Mouse (Mus musculus): Measurements from ENCODE around the gene Rnf224.

The Rnf224 gene

DNA sequence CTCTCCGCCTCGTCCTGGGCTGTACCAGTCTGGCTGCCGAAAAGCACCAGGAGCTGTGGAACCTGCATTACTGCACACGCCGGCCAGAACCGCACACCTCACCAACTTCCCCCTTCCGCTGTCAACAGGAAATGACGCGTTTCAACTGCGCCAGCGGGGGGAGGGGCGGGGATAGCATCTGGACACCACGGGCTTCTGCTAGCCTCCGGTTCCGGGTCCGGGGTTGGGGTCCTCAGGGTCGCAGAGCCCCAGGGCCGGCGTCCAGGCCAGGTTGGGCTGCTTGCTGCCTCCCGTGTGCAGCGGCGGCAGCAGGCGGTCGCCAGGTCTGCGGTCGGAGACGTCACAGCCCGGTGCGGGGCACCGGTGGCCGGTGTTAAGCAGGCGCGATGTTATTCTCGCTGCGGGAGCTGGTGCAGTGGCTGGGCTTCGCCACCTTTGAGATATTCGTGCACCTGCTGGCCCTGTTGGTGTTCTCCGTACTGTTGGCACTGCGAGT, 18.7 kb upstream of the Rnf224 start, which contains the start of gene Tmem203:
Tmem203 (plus strand) TSS at position 156 of the 496 bp plus-strand sequence.
- peak; percentile 87 for DNase-seq

DNA sequence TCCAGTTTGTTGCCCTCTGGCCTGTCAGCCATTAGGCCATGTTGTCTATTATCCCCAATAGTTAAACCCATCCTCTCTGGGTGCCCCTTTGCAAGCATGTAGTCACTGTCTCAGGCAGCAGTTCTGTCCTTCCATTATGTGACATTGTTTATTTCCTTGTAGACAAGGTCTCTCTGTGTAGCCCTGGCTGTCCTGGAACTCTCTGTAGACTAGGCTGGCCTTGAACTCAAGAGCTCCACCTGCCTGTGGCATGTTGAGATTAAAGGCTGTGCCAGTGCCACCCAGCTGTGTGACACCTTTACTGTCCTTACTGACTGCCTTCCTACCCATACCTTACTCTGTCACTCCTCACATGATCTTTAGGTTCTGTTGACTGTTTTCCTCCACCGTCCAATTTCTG, 15.7 kb upstream of the Rnf224 start:
- peak; percentile 45 for DNase-seq

DNA sequence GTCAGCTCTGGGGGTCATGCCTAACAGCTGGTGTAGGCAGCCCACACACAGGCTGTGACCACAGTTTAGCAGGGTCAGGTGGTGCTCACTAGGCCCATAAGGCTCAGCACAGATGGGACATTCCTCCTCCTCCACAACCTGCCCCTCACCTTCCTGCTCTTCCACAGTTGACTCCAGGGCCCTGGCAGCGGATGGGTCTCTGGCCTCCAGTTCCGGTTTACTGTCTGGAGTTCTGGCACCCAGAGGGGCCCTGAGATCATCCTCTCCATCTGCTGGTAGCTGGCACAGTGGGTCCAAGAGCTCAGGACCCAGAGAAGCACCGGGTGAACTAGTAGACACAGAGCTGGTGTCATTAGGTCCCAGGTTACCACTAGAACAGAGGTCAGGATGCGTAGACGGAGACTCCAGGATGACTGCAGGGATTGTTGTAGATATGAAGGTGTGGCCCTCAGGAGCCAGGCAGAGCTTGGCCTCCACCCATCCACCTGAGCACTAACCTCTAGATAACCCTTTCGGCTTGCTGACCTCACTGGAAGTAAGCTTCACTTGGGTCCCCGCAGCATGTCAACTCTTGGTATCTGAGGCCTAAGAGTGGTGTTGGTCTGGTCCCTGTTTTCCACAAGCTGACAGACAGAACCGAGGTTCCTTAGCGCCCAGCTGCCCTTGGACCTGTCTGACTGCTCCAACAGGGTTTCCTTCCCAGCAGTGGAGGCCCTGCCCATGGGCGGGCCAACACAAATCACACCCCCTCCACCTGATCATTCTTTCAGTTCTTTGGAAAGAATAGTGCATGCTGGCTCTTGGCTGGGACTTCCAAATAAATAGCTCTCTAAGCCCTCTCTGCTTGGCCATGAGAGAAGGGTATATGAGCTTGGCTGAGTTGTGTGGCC, 9.8 kb upstream of the Rnf224 start, which contains the start of gene AL732309.1:
AL732309.1 (minus strand) TSS at position 681 of the 890 bp plus-strand sequence.
- DNase-seq, result no peak

DNA sequence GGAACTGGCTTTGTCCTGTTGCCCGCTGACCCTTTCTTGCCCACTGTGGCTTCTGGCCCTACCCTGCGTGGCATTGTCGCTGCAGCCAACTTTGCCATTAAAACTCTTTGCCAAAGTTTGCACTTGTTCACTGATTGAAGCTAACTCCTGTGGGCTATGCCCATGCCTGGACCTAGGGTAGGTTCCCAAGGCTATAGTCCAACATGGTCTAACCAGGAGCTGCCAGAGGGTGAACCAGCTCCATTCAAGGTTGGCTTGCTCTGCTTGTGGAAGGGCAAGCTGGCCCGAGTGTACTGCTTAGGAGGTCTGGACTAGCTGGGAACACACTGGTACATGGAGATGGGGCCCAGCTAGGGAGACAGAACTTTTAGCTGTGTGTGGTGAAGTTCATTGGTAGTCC, 7.6 kb upstream of the Rnf224 start:
- DNase-seq, result no peak

DNA sequence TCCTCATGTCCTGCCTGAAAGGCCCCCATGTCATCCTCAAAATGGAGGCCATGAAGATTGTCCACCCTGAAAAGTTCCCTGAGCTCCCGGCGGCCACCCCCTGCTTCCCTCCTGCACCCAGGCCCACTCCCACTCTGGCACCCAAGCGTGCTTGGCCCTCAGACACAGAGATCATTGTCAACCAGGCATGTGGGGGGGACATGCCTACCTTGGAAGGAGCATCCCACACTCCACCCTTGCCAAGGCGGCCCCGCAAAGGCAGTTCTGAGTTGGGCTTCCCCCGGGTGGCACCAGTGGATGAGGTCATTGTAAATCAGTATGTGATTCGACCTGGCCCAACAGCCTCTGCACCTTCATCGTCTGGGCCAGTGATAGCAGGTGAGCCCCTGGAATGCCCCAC, 6.8 kb upstream of the Rnf224 start:
- DNase-seq, result no peak

DNA sequence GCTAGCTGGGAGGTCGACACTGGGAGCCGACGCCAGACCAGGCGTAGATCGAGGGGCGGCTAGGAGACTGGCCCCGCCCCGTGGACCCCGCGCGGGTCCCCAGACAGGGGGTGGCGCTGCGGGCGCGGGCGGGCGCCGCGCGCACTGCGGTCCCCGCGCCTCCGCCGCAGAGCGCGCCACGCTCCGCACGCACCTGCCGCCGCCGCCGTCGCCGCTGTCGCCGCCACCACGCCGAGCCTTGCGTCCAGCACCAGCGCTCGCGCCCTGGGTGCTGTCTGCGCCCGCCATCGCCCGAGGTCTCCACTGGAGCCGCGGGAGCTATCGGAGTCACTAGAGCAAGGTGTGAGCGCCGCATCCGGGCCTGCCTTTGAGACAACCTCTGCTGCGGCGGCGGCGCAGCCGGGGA, 5.5 kb upstream of the Rnf224 start, which contains the start of the genes Rnf208 and Cysrt1:
Rnf208 (plus strand) TSS at position 155 of the 406 bp plus-strand sequence.
Cysrt1 (minus strand) TSS at position 352 of the 406 bp plus-strand sequence.
- DNase-seq, result peak; percentile 33

DNA sequence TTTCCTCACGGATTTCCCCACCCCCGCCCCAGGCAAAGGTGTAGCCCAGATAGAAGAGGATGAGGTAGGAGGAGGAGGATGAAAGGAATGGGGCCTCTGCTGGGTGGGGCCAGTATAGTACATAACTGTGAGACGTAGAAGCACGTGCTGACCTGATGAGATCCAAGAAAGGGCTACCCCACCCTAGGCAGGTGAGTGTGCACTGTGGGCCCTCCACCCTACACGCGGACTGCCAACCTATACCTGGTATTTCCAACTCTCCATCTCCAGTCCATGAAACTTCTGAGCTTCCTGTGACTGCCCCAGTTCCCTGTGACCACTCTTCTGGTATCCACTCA, 4.8 kb upstream of the Rnf224 start:
- no peak for DNase-seq

DNA sequence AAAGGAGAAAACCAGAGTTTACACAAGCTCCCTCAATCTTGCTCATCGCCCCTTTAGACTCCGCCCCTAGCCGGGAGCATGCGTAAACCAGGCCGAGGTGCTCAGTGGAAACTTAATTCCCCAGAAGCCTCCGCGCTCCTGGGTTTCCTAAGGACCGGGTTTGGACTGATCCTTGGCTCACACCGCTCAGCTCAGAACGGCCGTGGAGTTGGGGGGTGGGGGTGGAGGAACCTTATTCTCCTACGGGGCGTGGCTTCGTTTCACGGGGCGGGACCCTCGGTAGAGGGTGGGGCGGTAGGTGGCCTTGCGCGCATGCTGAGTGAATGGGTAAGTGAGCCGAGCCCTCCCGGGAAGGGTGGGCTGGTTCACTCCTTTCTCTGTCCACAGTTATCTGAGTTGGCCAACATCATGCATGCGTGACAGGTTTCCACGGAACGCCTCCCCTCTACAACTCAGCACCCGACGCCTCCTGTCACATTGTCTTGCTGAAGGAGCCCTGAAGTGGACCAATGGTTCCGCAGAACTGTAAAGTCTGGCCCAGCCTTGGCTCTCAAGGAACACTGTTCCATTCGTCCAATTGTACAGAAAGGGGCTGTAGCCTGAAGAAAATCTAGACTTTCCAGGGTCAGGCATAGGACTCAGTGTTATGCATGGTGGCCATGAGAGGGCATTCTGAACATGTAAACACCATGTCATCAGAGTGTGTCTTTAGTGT, 4.3 kb upstream of the Rnf224 start:
- peak; percentile 43 for DNase-seq

DNA sequence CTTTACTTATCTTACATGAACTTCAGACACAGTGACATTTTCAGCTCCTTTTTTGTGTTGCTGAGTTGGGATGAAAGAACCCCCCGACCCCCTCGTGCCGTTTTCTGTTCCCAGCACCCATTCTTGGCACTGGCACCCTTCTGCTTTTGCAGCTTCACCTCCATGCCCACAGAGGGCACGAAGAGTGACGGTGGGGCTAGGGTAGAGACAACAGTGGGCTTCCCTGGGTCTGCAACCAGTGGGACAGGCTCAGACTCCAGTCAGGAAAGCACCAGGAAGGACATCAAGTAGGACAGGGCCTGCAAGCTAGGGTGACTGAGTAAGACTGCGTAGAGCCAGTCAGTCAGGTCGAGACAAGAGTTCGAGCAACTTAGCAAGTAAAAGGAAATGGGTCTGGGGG, 3.7 kb upstream of the Rnf224 start:
- DNase-seq, result no peak

DNA sequence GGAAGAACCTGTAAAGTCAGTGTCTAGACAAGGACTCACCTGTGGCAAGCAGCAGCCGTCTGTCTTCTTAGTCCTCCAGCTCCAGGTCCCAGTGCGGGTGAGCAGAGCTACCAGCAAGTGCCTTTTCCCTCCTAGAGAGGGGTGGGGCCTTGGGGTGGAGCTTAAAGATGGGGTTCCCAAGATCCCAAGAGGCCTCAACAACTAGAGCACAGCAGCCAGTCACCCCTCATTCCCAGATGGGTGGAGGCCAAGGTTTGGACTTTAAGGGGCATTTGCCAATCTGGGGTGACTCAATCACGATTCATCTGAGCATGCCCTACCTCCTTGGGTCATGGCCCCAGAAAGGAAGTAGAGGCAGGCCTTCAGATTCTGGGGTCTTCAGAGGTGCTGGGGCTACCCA, 3.2 kb upstream of the Rnf224 start:
- no peak for DNase-seq

DNA sequence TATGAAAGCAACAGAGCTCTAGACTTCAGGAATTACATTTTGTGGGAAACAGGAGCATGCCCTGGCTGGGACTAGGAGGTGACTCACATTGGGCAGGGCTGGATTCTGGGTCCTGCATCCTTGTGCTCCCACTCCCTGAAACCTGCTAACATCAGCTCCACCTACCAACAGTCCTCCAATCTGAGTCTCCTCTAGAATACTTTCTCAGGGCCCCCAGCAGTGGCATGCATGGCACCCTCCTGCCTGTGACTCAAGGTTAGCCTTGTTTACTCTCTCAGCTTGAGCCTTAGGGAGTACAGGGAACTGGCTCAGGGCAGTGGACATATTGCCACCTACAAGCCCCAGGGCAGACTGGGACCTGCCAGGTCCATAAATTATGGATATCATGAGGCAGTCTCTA, 1.5 kb upstream of the Rnf224 start:
- DNase-seq, result no peak

DNA sequence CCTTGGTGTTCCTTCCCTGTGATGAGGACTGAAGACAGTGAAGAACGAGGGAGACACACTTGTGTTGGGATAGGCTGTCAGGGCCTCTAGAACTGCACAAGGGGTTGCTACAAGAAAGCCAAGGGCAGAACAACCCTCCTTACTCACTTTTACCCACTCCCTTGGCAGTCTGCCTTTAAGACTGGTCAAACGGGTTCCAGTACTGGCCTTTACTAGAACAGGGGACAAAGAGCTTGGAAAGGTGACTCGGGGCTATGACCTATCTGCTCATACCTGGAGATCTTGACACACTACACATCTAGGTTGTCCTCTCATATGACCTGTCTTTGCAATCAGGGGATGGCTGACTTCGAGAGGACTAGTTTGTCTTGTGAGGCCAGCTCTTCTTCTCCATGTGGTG, 935 bp upstream of the Rnf224 start:
- DNase-seq, result no peak

DNA sequence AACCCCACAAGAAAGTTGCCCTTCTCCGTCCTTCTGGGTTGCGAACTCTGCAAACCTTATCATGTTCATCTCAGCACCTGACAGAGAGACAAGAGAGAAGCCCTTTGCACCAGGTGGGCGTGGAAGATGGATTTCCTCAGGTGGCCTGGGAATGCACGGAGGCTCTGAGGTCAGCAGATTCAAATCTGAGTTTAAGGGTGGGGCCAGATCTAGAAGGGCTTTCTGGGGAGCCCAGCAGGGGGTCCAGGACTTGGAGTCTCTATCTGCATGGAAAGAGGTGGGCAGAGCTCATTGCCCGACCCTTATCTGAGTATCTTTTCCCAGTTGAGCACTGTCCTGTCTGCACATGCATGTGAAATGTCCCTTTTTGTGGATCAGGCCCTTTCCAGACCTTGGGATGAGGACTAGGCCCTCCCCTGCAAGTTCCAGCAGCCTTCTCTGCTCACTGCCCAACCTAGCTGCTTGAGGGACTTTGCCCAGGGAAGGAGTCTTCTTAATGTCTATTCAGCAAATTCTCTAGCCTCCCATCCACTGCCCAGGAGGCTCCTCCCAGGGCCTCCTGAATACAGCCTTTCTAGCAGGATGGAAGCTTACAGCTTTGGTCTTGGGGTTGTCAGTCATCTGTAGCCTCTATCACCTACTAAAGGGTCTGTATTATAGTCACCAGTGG, 1.9 kb downstream of the Rnf224 start:
- DNase-seq, result no peak

DNA sequence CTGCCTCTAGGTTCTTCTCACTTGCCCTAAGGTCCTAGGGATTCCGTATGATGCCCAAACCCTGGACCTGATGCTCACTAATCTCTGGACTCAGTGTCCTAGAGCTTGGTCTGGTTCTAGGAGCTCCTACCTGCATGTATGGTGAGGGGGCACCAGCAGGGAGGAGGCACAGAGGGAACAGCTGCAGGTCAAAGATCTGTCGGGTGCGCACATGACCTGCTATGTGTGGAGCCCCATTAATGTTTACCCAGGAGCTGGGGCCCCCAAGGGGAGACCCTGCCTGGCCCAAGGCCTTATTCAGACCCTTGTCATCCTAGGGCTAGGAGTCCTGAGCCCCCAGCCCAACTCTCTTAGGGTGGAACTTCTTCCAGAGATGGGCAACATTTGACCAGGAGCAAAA, 2.5 kb downstream of the Rnf224 start, which contains the start of gene Slc34a3:
Slc34a3 (minus strand) TSS at position 315 of the 400 bp plus-strand sequence.
- no peak for DNase-seq

DNA sequence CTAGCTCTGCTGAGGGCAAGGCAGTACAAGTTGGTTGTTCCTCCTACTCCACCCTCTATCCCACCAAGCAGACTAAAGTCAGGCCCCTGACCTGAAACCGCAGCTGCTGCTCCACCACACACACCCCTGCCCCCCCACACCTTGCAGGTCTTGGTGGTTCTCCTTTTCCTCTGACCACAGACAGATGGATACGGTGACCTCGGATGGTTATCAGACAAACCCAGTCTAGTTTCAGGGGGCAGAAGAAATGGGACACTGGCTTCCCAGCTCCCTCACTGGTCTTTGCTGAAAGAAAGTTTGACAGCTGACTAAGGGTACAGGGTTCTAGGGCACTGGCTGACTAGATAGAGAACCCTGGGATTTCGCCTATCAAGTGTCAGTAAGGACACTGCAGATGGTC, 3.2 kb downstream of the Rnf224 start:
- DNase-seq, result no peak

DNA sequence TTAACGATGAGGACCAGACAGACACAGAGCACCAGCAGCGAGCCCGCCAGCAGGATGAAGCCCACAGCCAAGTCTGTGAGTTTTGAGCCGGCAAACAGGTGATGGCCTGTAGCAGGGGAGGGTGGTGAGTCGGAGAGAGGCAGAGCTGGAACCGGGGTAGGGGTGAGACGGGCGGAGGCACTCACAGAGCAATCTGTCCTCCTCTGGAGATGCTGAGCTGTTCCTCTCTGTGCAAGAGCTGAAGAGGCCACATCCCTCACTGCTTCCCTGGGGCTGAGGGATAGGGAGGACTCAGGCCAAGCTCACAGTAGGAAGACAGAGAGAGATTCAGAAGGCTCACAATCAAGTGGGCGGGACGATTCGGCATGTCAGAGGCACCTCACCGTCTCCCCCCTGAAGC, 5.5 kb downstream of the Rnf224 start:
- no peak for DNase-seq

DNA sequence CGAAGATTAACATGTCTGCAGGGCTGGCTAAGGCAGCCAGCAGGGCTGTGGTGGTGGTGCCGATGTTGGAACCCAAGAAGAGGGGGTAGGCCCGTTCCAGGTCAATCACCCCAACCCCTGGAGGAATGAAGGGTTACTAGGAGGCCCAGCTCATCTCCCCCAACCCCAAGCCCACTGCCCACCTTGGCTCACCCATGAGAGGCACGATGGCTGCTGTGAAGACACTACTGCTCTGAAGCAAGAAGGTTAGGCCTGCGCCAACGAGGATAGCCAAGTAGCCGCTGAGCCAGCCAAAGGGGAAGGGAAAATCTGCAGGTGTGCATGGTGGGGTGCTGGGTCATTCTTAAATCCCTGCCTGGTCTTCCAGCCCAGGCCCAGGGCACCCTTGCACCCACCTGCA, 6.0 kb downstream of the Rnf224 start:
- no peak for DNase-seq

DNA sequence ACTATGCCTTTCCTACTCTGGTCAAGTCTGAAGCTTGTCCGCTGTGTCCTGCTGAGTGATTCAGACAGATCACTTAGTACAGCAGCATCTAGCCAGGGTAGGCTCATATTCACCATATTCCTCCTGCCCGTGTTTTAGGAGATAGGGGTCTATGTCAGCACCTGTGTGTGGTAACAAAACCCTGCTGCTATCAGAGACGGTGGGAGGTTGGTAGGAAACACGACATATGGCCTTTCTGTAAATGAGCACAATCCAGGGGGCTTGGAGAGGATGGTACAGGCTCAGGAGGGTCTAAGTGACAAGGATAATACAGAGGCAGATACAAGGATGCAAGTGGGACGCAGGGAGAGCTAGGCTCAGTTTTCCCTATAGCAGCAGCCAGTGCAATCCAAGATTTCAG, 7.0 kb downstream of the Rnf224 start:
- DNase-seq, result no peak

DNA sequence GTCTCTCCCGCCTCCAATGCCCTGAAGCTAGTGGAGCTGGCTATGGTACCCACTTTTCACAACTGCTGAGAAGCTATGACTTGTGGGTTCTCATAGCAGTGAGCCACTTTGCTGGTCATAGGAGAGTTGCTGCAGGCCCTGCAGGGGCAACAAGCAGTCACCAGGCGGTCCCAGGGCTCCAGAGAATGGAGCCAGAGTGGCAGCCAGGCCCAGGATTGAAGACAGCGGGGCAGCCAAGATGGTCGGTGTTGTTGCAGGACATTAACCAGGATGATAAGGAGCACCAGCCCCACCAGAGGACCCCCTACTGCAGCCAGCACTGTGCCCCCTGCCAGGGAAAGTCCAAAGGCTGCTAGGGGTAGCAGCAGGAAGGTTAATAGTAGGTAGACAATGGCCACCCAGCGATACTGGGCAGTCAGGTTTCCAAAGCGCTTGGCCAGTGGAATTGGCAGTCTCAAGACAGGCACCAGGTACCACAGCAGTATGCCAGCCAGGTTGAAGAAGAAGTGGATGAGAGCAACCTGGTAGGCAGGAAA, 7.5 kb downstream of the Rnf224 start:
- DNase-seq, result no peak

DNA sequence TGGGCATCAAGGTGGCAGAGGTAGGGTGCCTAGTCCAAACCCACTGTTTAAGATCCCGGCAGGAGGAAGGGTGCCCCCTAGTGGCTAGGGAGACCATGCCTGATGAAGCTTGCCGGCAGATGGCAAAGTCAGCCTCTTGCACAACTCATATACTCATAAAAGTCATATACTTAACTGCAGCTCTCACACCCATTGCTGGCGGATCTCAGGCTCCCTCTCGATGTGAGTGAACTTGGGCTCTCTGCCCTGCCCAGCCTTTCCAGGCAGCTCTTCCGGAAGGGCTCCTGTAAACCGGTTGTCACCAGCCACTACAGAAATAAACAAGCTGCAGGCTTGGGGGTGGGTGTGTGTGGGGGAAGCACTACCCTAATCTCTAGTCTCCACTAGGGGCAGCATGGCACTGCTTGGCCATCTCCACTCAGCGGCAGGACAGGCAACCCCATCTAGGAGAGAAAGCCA, 8.1 kb downstream of the Rnf224 start:
- peak; percentile 88 for DNase-seq

DNA sequence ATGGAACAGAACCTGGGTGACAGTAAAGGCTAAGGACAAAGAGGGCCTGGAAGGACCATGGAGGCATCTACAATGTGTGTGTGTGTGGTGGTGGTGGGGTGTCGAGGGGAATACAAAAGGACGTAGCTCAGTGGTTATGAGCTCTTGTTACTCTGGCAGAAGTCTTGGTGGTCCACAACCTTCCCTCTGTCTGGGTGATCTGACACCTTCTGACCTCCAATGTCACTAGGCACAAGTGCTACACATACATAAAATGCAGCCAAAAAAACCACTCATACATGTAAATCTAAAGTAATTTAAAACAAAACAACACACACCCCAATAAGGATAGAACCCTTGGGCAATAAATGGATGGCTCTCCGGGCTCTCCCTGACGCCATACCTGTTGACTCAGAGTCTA, 9.2 kb downstream of the Rnf224 start:
- no peak for DNase-seq

DNA sequence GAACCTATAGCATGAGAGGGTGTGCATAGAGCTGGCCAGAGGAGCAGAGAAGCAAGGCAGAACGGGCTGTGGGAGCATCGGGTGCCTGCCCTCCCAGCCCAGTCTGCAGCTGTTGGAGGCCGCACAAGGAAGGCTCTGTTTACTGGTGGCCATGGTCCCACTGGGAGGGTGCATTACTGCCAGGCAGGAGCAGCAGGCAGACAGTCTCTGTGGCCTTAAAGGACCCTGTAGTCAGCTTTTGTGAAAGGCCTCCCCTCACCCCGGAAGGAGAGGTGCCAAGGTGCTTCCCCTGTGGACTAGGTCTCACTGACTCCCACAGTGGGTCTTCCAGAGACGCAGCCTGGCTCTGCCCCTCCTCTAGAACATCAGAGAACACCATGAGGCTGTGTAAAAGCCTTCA, 9.7 kb downstream of the Rnf224 start:
- DNase-seq, result no peak

Measured in thymus, postnatal 25 days (tissue).